23 mouse cellular contexts compared by ENCODE assay signal in genomic region chr12:70940806-70941205, GRCm38 (mm10). TPM values are rescaled to one million over a fixed set of nuclear protein-coding genes. Genes with fewer than 3 reads are reported as not detected.
A peak's percentile ranks its signal among the peaks of the same experiment; 100 is the strongest.
DNase-seq lines count a peak whose midpoint lies in the region; ATAC-seq and TF ChIP-seq lines count a peak whose summit lies in the region.
"Had no signal": no experiment of that assay in that cellular context is flagged by ENCODE, and none has a peak within 500 bp of the region (broad histone marks: within the 10 kb centered on the region; RNA-seq: fewer than 3 reads in every experiment).

No protein-coding gene starts in this region.

- no peak overlapping the region for H3K27ac ChIP-seq in spleen, adult 2 months (ENCODE audit: insufficient read depth, low read length)
- no peak overlapping the region for H3K27ac ChIP-seq in forebrain, embryonic 14.5 days (ENCODE audit: low read depth, low read length)
- H3K27ac ChIP-seq: embryonic facial prominence, embryonic 12.5 days; kidney, postnatal 0 days; limb, embryonic 13.5 days; liver, embryonic 13.5 days; midbrain, embryonic 13.5 days; neural tube, embryonic 13.5 days had no signal

- H3K36me3 ChIP-seq in spleen, adult 2 months (ENCODE audit: control insufficient read depth, insufficient read depth, low read length): peaks cover 12% of the 10 kb centered on the region
- H3K36me3 ChIP-seq in forebrain, embryonic 14.5 days (ENCODE audit: control insufficient read depth, insufficient read depth, low read length): peaks cover 32% of the 10 kb centered on the region

- no peaks in the 10 kb centered on the region for H3K9me3 ChIP-seq in forebrain, embryonic 14.5 days (replicated peaks; ENCODE audit: control insufficient read depth, low read length)
- H3K9me3 ChIP-seq: embryonic facial prominence, embryonic 12.5 days; heart, embryonic 12.5 days; limb, embryonic 13.5 days; liver, embryonic 13.5 days; midbrain, embryonic 13.5 days; neural tube, embryonic 13.5 days had no signal

- 81% methylated on average over 7 of the region's 7 CpGs for WGBS in spleen, adult 2 months
- 97% methylated on average over 7 of the region's 7 CpGs for WGBS in forebrain, embryonic 14.5 days

- TF ChIP-seq POLR2A in spleen, adult 2 months (IDR thresholded peaks at IDR 0.05; ENCODE audit: low read depth, low read length): no peak

- no peaks in the 10 kb centered on the region for H3K27me3 ChIP-seq in spleen, adult 2 months (ENCODE audit: control insufficient read depth, insufficient read depth, low read length)
- no peaks in the 10 kb centered on the region for H3K27me3 ChIP-seq in forebrain, embryonic 14.5 days (replicated peaks; ENCODE audit: control insufficient read depth, insufficient read depth, low read length)
- H3K27me3 ChIP-seq: embryonic facial prominence, embryonic 12.5 days; heart, embryonic 12.5 days; limb, embryonic 13.5 days; liver, embryonic 13.5 days; midbrain, embryonic 13.5 days; neural tube, embryonic 13.5 days had no signal

- H3K4me2 ChIP-seq in forebrain, embryonic 14.5 days (ENCODE audit: low read length): no peak overlapping the region
- H3K4me2 ChIP-seq: embryonic facial prominence, embryonic 12.5 days; heart, embryonic 12.5 days; limb, embryonic 13.5 days; liver, embryonic 13.5 days; midbrain, embryonic 13.5 days; neural tube, embryonic 13.5 days had no signal

- H3K4me3 ChIP-seq in spleen, adult 2 months (ENCODE audit: extremely low read depth, insufficient read depth, insufficient read length): no peak overlapping the region
- H3K4me3 ChIP-seq in forebrain, embryonic 14.5 days (ENCODE audit: low read depth, low read length): no peak overlapping the region
- H3K4me3 ChIP-seq: embryonic facial prominence, embryonic 12.5 days; heart, embryonic 12.5 days; limb, embryonic 13.5 days; liver, embryonic 13.5 days; midbrain, embryonic 13.5 days; neural tube, embryonic 13.5 days had no signal

- H3K9ac ChIP-seq in forebrain, embryonic 14.5 days (ENCODE audit: low read length): no peak overlapping the region
- H3K9ac ChIP-seq: embryonic facial prominence, embryonic 12.5 days; heart, embryonic 12.5 days; limb, embryonic 13.5 days; liver, embryonic 13.5 days; midbrain, embryonic 13.5 days; neural tube, embryonic 13.5 days had no signal

- H3K4me1 ChIP-seq in spleen, adult 2 months (ENCODE audit: control insufficient read depth, insufficient read depth, insufficient read length): no peaks in the 10 kb centered on the region; the same call in 1 of the 2 replicates
- peaks cover 5% of the 10 kb centered on the region; the same call in 1 of the 2 replicates for H3K4me1 ChIP-seq in forebrain, embryonic 14.5 days (ENCODE audit: control insufficient read depth, insufficient read depth, low read length)

- TF ChIP-seq CTCF in spleen, adult 2 months (IDR thresholded peaks at IDR 0.05; ENCODE audit: extremely low read depth, insufficient read depth, insufficient read length, insufficient replicate concordance): no peak

- ATAC-seq in inflammation-experienced regulatory T-cells, adult 6 months: peak; percentile 46
- no peak for ATAC-seq in forebrain, embryonic 14.5 days
- ATAC-seq: midbrain, embryonic 13.5 days had no signal

- DNase-seq in spleen, adult 2 months (ENCODE audit: low read depth in 1 of 2, low spot score in 2 of 2): peak; percentile 8 to 40
- no peak for DNase-seq in spleen, postnatal 14 days (ENCODE audit: low spot score in 2 of 2)
- peak; percentile 61 to 64 for DNase-seq in thymus, postnatal 10 days (ENCODE audit: low spot score in 2 of 2)
- DNase-seq in forebrain, embryonic 14.5 days (ENCODE audit: low spot score): no peak
- DNase-seq in retina, postnatal 1 day: no peak
- DNase-seq in right cerebral cortex, adult 18-20 months: no peak
- DNase-seq: adrenal gland, postnatal 14 days; cerebellum, adult 2 months; cerebellum, postnatal 25 days; gastrocnemius, postnatal 10 days; kidney, adult 18-20 months; layer of hippocampus, adult 9-11 months; liver, embryonic 13.5 days; lung, adult 2 months; lung, postnatal 14 days; right cerebral cortex, postnatal 4 days had no signal

RNA-seq across cellular contexts. Expression of gene Actr10, which starts 3.1 kb away (rescaled TPM):
- 7.2 and 9.4 TPM in 2 replicates for polyA plus RNA-seq in spleen, adult 2 months (2012; rRNA removed)
- 100 to 1,000 TPM; 195 to 260 (median 256) TPM for polyA plus RNA-seq in inflammation-experienced regulatory T-cells, adult 6 months (2017; shearing (Covaris generic))
- polyA plus RNA-seq in forebrain, embryonic 14.5 days (2014; fragmentation: Nextera tagmentation; extraction: Ambion mirVana): 335 and 376 TPM in 2 replicates

RNA-seq across cellular contexts. Expression of gene Psma3, which starts 33.6 kb away (rescaled TPM):
- 9.9 and 11.0 TPM in 2 replicates for polyA plus RNA-seq in spleen, adult 2 months (2012; rRNA removed)
- 100 to 1,000 TPM; 348 to 426 (median 406) TPM for polyA plus RNA-seq in inflammation-experienced regulatory T-cells, adult 6 months (2017; shearing (Covaris generic))
- polyA plus RNA-seq in forebrain, embryonic 14.5 days (2014; fragmentation: Nextera tagmentation; extraction: Ambion mirVana): 540 and 656 TPM in 2 replicates

Comparison
In these comparisons a context has a peak if more than half of its experiments do, and no peak if none do; other contexts are left out.
1. DNase-seq: peak in spleen, adult 2 months (2 of 2) and thymus, postnatal 10 days (2 of 2); none in spleen, postnatal 14 days (0 of 2), forebrain, embryonic 14.5 days (single experiment), retina, postnatal 1 day (single experiment) and right cerebral cortex, adult 18-20 months (single experiment).
2. RNA of gene Actr10, which starts 3.1 kb away (polyA plus RNA-seq): 335 to 376 TPM in forebrain, embryonic 14.5 days and 195 to 260 TPM in inflammation-experienced regulatory T-cells, adult 6 months; 7.2 to 9.4 TPM in spleen, adult 2 months; every median in the first group is over 10 times any median in the second.
3. RNA of gene Psma3, which starts 33.6 kb away (polyA plus RNA-seq): 540 to 656 TPM in forebrain, embryonic 14.5 days and 348 to 426 TPM in inflammation-experienced regulatory T-cells, adult 6 months; 9.9 to 11.0 TPM in spleen, adult 2 months; every median in the first group is over 10 times any median in the second.